Mouse (Mus musculus) liver, postnatal 0 days (tissue): ENCODE measurements around the gene Robo1.

ENCODE experiments used
- CTCF ChIP-seq: sonication (generic); IDR thresholded peaks from 2 replicates; pipeline ENCODE4 v1.5.1; 2016; ENCODE audit warnings: antibody characterized with exemption, low read depth
- EP300 ChIP-seq: IDR thresholded peaks from 2 replicates; pipeline ENCODE4 v1.6.1; 2016; ENCODE audit warnings: antibody characterized with exemption, low read depth, mild to moderate bottlenecking

DNA sequence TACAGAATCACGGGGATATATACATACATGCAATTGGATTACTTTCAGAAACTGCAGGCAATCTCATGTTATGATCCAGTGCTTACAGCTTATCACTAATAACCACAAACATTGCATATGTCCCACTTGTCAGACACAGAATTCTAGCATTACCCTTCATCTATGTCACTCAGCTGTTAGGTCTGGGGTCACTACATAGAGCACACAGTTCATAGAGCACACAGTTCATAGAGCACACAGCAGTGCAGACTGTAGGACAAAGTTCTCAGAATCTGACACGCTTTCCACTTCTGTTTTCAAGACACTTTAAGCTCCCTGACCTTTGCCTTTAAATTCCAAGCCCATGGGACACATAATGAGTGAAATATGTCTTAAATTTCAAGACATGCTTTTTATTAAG is 307.3 kb downstream of the Robo1 start:
- no peak for TF ChIP-seq CTCF
- no peak for TF ChIP-seq EP300
